Mouse (Mus musculus): ENCODE measurements around the gene Rarb.

Gene Rarb

DNA sequence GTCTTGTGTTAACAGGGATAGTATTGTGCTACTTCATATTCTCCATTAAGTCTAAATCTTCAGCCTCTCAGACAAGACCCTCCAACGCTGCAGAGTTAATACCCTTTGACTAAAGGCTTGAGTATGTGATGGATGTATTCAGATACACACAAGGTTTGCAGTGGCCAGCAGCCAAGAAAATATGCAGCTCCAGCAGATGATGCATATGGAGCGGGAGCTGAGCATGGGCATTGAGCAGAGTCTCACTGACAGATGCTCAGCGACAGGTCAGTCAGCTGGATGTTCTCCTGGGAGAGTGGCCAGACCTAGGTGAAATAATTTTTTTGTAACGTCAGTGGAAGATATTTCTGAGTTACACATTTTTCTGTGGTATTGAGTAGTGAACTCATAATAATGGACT lies 229.8 kb downstream of the Rarb start:
- DNase-seq (ENCODE audit: low spot score in 2 of 2), result no peak

DNA sequence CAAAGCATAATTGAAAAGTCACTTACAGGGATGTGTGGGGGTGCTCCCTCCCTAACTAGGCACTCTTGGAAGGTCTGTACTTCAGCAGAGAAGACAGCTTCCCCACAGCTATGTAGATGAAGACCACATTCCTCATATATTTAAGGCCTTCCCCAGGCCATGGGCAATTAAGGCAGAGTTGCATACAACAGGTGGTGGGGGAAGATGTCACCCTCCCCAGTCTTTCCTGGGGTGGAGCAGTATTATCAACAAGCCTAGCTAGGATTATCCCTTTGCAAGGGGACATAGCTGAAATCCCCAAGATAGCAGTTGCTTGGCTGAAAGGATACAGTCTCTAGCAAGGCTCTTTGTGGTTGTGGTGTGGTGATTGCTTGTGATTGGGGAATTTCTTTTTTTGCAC lies 240.9 kb downstream of the Rarb start:
- no peak for DNase-seq (ENCODE audit: low spot score in 2 of 2)

DNA sequence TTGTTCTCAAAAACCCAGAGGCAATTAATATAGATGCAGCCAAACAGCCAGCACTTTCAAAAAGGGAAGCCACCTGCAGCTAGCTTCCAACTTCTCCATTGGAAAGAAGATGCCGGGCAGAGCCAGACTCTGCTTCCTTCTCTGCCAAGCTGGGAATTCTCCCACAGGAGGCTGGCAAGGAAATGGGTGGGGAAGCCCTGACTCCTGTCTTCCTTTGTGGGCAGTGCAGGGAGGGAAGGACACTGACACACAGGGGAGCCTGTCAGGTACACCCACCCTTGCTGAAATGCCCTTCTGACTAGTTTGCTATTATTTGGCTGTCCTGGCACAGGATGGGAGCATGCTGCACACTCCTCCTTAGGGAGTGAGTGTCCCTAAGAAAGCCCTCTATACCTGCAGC lies 241.9 kb downstream of the Rarb start:
- DNase-seq (ENCODE audit: low spot score in 2 of 2), result no peak

DNA sequence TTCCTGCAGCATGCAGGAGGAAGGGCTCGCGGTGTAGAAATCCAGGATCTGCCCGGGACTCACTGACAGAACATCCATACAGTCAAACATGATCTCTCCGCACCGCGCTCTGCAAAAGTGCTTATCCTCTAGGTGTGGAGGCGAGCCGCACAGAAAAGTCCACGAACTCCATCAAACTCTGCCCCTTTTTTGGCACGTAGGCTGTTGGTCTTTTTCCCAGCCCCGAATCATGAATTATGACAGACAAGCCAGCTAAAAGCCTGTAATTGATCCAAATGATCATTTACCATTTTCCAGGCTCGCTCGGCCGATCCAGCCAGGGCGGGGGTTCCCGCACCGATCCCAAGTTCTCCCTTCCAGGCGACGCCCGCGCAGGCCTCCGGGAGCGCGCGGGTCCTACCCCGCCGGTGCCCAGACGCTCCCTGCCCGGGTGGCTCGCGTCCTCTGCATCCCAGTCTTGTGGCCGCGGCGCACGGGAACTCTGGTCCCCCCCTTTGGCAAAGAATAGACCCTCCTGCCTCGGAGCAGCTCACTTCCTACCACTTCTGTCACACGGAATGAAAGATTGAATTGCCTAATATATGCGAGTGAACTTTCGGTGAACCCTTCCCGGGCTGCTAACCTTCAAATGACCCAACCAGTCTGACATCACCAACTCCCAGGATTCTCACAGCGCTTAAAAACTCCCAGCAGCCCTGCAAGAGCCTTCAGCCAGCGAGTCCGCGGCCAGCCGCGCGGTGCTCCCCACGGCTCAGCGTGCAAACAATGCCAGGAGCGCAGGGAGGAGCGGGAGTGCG lies 243.8 kb downstream of the Rarb start:
- DNase-seq (ENCODE audit: low spot score in 2 of 2), result peak; percentile 79 to 80

DNA sequence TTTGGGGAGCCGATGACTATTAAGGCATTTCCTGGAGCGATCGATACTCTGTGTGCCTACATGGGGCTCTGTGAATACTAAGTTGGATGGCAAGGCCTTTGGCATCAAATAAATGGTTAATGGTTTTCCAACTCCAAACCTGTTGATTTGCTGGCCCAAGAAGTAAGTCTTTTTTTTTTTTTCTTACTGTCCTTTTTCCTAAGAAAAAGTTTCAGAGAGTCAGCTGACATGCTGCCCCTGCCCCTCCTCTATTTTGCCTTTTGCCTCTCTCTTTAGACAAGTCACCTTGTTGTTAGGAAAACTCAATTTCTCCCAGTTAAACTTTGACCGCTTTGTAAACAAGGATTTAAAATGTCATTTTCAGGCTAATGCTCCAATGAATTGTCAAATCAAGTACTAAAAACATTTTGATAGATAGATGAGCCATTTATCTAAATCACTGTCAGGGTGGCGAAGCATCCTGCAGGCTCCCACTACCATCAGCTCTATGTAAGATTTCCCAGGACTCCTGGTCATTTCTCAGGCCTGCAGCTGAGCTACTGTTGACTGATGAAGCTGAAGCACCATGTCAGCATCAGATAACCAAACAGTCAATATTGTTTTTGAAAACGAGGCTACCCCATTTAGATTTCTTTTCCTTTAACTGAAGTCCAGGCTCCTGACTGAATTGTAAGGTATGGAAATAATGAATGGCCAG lies 245.3 kb downstream of the Rarb start:
- DNase-seq (ENCODE audit: low spot score in 2 of 2), result no peak

DNA sequence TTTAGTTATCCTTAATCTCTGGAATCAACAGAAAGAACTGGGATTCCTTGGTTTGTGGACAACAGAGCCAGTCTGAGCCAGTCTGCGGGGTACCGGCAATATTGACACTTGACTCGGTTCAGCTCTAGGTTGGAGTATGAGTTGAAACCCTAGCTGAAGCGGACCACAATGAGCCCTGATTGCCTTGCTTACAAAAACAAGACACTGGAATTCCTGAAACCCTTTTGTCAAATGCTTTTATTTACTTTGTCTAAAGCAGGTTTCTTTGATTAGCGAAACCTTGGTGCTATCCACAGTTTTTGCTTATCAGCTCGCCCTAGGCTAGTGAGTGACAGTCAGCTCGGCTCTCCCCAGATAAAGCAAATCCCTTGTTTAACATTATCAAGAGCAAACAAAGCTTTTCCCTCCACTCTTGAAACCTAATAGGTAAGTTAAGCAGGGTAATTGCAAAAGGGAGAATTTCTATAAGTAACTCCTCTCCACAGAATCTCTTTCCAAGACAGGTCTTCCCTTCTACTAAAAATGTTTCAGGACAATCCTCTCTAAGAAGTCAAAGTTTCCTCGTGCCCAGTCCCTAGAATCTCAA lies 246.1 kb downstream of the Rarb start:
- no peak for DNase-seq (ENCODE audit: low spot score in 2 of 2)

DNA sequence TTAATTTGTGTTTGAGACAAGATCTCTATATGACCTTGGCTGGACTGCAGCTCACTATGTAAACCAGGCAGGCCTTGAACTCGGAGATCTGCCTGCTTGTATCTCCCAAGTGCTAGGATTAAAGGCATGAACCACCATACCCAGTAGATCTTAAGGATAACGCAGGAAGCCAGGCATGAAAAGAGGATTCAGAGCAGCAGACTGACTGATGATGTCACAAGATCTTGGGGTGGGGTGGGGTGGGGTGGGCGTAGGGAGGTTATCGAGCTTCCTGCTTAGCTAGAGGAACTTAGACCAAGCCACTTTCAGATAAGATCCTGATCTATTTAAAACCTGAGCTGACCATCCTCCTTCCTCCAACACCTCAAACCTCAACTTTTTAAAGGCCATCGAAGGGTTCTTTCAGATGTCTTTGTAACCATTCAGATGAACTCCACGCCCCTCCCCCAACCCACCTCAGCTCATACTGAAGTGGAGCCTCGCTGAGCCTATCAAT lies 249.4 kb downstream of the Rarb start:
- no peak for DNase-seq (ENCODE audit: low spot score in 2 of 2)

DNA sequence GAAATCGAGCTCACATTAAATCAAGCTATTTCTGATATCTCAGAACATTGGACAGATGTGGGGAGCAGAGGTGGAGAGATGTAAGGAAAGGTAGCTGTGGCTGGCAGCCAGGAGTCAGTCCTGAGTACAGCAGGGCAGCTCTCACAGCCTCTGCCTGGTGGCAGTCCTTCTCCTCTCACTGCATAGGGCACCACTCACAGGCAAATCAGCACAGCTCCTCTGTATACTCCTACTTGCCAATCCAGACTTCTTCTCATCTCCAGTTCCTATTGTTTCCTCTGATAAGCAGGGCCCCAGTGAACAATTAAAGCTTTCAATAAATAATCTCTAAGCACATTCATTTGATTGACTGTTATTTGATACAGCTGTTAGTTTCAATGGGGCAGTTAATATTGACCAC lies 252.0 kb downstream of the Rarb start:
- no peak for DNase-seq (ENCODE audit: low spot score in 2 of 2)

DNA sequence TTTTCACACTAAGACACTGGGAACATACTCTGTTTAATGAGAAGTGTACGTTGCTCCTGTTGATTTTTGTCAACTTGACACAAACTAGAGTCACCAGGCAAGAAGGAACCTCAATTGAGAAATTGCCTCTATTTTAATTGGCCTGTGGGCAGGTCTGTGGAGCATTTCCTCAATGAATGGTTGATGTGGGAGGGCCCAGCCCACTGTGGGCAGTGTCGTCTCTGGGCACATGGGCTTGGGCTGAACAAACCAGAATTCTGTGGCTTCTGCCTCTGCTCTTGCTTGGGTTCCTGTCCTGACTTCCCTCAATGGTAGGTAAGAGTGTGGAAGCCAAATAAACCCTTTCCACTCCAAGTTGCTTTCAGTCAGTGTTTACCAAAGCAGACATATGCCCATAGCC lies 255.0 kb downstream of the Rarb start:
- no peak for DNase-seq (ENCODE audit: low spot score in 2 of 2)

DNA sequence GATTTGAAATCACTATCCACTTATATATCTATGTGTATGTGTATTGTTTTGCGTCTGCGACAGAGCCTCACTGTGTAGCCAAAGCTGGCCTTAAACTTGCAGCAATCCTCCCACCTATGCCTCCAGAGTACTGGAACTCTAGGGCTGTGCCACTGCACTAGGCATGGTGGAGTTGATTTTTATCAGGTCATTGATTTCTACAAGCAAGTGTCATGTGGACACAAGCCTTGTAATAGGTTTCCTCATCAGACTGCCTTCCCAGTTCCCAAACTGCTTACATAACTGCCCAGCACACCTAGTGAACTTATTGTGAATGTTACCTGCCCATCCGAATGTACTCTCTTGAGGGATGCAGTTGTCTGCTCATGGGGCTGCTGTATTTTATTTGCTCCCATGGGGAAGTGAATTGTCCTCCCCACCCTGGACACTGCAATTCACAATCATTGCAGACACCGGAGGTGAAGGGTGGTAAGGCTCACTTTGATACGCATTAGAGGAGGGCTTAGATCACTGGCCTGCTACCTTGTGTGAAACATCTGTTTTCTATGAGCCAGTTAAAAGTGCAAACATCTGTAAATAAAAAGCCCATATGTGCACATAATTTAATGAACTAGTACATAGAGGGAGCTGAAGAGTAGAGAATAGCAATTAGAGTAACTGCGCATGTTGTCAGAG lies 257.3 kb downstream of the Rarb start:
- DNase-seq (ENCODE audit: low spot score in 2 of 2), result no peak

DNA sequence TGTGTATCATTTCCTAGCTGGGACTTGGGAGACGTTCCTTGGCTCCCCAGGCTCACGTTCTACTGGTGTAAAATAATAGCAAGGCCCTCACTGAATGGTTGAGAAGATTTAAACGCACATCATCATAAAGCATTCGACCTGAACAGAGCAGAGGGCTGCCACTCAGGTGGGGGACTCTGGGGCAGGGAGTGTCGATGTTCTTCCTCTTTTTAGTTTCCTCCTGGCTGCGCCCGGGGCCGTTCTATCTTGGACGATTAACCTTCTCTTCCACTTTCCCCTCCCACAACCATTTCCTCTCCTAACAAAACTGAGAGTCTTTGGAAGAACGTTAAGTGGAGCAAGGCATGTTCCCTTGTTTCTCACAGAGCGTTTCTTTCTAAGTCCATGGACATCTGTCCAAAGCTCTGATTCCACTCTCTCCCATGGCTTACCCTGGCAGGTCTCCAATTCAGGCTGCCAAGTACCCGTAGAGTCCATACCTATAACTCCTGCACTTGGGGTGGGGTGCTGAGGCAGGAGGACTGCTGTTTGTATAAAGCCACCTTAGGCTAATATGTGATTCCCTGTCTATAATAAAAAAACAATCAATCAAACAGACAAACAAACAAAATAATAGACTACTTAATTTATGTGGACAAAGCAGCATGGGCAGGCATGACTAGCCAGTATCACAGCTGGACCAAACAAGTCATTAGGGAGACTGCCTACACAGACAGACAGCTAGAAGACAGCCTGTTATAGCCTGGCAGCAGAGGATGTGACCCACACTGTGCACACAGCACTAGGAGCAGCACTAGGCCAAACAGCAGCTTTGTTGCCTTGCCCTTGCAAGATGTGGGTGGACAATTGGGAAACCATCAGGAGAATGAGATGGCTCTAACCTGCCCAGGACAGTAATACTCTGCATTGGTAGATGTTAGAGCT lies 259.4 kb downstream of the Rarb start:
- no peak for DNase-seq (ENCODE audit: low spot score in 2 of 2)

DNA sequence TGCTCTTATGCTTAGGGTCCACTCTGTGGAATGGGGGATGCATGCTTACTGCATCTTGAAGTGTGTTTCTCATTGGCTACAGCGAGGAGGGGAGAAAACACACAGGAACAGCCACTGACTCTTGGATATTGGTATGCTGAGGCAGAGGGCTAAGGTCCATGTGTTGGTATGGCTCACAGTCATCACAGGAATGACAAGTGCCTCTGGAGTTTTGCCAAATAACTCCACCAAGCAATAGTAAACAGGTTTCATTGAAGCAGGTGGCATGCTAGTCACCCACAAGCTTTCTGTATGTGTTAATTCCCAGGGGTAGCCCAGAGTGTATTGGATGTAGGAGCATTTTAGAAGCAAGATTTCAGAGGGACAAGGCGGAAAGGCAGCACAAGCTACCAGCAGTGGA lies 260.9 kb downstream of the Rarb start:
- DNase-seq (ENCODE audit: low spot score in 2 of 2), result no peak

DNA sequence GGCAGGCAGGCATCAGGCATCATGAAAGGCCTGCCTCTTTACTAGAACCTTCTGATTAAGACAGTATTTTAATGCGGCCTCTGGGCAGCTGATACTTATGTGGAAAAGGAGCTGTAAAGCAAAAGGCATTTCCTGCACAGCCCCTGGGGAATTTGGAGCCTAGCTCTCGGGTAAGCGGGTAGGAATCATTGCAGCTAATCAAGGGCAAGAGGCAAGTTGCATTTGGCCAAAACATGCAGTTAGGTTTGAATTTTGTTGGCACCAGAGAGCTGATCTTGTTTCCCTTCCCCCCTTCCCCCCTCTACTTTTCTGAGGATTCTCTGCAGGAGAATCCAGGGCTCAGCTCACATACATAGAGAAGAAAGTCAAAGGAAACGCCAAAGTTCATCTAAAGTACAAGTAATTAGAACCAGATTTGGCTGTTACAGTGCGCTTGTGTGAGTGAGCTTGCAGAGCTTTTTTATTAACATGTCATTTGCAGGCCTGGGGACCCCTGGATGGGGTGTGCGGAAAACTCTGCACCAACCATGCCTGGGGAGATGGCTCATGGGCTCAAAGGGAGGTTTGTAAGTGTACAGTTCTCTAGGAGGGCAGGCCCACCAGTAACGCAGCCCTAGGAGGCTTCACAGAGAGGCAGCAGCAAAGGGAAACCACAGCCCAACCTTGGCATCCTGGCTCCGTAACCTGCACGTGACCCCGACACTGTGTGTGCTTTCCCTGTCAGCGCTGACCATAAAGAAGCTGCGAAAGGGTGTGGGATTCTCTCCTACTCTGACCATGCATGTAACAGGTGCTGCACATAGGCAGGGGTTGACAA lies 264.1 kb downstream of the Rarb start:
- DNase-seq (ENCODE audit: low spot score in 2 of 2), result no peak

DNA sequence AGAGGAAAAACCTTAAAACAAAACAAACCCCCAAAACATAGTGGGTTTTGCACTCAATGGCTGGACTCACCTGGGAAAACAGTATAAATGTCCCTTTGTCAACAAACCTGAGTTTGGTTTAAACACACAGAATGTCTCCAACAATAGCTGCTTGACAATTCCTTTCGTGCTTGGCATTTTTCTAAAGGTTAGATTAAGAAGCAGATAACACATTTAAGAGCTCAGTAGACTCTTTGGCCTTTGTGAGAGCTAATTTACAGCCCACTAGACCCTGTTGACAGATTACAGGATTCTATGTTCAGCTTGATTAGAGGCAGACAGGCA lies 264.7 kb downstream of the Rarb start:
- no peak for DNase-seq (ENCODE audit: low spot score in 2 of 2)

DNA sequence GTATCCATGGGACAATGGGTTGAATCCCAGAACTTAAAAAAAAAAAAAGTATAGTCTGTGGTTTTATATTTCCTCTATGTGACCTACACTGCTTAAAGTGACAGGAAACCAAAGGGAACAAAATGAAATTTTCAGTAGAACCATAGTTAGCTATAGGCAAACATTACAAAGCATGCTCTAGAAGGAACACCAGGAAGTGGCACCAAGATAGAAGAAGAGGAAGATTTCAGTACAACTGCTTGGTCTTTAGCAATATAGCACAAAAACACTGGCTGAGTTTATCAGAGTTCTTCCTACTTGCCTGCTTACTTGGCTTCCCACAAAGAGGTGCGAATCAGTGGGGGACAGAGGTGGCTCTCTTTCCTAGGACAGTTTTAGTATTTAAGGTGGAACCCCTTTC lies 266.7 kb downstream of the Rarb start:
- no peak for DNase-seq (ENCODE audit: low spot score in 2 of 2)

DNA sequence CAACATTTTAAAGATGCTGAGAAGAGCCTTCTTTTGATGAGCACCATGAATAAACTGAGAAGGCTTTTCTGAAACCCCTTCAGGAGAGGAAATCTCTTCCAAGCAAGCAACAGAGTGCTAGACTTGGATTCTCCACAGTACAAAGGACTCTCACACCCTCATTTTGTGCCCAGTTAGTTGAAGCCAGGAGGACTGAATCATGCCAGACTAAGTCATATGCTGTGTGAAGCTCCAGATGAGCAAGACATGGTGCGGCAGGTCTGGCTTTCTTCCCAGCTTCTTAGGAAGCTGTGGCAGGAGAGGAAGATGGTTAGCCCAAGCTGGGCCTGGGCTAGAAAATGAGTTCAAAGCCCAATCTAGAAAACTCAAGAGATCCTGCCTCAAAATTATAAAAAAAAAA lies 267.1 kb downstream of the Rarb start:
- DNase-seq (ENCODE audit: low spot score in 2 of 2), result peak; percentile 41 to 50

DNA sequence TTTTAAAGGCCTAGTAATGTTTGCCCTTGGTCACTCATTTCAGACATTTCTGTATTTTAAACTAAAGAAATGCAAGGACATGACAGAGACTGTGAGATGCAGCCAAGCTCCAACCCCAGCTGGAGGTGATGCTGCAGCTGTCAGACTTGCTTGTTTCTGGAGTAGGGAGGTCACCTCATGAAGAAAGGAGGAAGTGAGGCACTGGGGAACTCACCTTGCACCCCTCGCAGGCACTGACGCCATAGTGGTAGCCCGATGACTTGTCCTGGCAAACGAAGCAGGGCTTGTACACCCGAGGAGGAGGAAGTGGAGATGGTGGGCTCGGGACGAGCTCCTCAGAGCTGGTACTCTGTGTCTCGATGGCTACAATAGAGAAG lies 270.8 kb downstream of the Rarb start:
- DNase-seq (ENCODE audit: low spot score in 2 of 2), result no peak

DNA sequence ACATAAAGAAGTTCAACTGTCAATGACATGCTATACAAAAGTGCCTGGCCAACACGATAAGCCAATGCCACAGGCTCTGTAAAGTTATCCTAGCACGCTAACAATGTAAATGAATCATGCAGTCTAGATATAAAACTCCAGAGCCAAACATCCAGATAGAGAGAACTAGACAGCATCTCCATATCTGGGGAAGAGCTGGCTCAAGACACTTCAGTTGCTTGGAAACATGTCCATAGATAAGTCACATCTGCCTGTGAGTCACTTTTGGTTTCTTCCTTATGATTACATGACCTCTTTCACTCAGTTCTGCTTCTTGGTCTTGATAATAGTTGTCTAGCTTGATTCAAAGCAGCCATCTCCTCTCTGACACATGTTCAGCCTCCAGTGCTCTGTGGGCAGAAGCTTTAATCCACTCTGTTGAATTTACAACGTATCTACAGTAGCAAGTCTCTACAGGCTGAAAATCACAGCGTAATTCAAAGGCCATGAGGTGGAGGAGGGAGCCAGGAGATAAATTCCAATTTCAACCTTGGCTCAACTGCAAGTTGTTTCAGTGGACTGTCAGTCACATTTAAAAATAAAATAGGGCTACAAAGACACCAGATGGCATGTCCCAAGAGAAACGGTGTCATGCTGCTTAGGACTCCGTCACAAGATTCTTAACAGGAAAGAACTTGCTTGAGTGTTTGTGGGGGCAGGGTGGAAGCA lies 271.3 kb downstream of the Rarb start:
- no peak for DNase-seq (ENCODE audit: low spot score in 2 of 2)

DNA sequence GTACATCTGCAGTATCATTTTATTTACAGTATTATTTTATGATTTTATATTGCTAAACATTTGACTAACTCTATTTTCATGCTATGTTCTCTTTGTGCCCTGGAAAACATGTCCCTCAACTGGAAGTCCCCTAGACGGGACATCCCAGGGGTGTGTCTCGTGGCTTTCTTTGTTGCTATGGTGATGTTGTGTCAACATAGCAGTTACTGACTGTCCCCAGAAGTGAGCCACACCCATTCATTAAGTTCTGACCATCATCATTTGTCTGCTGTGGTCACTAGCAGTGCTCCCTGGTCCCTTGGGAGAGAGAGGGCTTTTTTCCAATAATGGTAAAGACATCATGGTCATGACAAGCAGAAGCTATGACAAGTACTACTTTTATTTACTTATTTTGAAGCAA lies 274.0 kb downstream of the Rarb start:
- no peak for DNase-seq (ENCODE audit: low spot score in 2 of 2)

DNA sequence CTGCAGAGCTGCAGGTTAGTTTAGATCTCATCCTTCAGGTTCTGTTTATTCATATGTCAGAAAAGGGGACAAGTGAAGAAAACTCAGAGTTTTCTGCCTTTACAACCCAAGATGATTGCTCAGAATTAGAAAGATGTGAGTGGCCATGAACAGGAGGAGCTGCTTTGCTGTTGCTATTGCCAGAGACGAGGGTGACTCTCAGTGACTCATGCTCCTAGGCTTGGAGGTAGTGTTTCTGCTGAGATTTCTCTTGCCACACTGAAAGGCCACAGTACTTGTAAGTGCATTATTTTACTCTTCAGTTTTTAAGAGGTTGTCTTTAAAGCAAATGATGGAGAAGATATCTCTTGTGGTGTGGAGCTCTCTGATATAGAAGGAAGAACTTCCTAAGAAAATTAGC lies 277.3 kb downstream of the Rarb start:
- DNase-seq (ENCODE audit: low spot score in 2 of 2), result no peak
